Mouse (Mus musculus): ENCODE results near the gene Ifi35. TPM values are rescaled to one million over a fixed set of nuclear protein-coding genes. Genes with fewer than 3 reads are reported as not detected.
"Not testable (repeated sequence)": the region's sequence is repeated elsewhere in the genome, so short reads cannot be mapped to it uniquely, and the experiment has no call there.

Ifi35 gene
- polyA plus RNA-seq, 1 experiment from 2014 or later = 8.3 TPM

- ATAC-seq (ENCODE audit: low FRiP score, low read depth) = peak; percentile 34
- Histone ChIP-seq H3K9me3 (no peaks in the 10 kb centered on the region), H3K27ac (peak overlapping the region; percentile 73; the same call in 1 of the 2 replicates), H3K4me3 (peak overlapping the region; percentile 85), H3K4me2 (replicated peaks) (peak overlapping the region; percentile 85), H3K36me3 (peaks cover 26% of the 10 kb centered on the region), H3K4me1 (peaks cover 44% of the 10 kb centered on the region), H3K9ac (peak overlapping the region; percentile 66), H3K27me3 (peaks cover 3% of the 10 kb centered on the region; the same call in 1 of the 2 replicates)
- WGBS = under 1% methylated on average over 51 of the region's 51 CpGs
Measured at GRCm38 (mm10) chr11:101465101-101465868, 17.1 kb downstream of the Ifi35 start.

DNA sequence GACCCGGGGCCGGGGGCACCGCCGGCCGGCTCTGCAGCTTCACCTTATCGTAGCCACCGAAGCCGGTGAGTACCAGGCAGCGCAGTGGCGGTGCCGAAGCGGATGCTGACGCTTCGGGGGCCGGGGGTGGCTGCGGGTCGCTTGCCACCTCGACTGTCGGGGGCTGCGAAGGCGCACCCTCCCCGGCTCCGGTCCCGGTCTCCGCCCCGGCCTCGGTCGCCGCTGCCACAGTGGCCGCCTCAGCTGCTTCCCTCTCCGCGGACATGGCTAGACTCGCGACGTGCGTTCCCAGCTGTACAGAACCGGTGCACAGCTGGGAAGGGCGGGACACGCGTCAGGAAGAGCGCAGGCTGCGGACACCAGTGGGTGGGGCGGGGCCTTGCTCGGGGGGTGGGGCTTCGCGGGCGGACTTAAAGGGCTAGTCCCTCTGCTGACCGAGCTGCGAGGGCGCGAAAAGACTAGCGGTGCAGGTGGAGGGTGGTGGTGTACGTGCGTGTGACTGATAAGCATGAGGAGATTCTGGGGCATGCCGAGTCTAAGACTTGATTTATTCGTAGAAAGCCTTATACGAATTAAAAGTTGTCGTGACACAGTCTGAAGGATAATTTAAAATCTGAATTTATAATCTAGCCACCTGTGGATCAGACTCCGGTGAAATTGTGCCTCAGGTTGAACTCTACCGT lies 17.8 kb downstream of the Ifi35 start, which contains the start of gene Vat1:
Vat1 (minus strand) TSS at position 362 of the 683 bp plus-strand sequence.
- Histone ChIP-seq H3K27ac (peak within 1 kb of the TSS; percentile 73; the same call in 1 of the 2 replicates), H3K9ac (peak within 1 kb of the TSS; percentile 66), H3K27me3 (peaks cover 3% of the 10 kb centered on the region; the same call in 1 of the 2 replicates), H3K9me3 (no peaks in the 10 kb centered on the region), H3K4me3 (peak within 1 kb of the TSS; percentile 85), H3K4me2 (replicated peaks) (peak within 1 kb of the TSS; percentile 93), H3K4me1 (peaks cover 44% of the 10 kb centered on the region), H3K36me3 (peaks cover 20% of the 10 kb centered on the region)
- ATAC-seq (ENCODE audit: low FRiP score, low read depth) = peak; percentile 55
- 1% methylated on average over 60 of the region's 60 CpGs for WGBS

DNA sequence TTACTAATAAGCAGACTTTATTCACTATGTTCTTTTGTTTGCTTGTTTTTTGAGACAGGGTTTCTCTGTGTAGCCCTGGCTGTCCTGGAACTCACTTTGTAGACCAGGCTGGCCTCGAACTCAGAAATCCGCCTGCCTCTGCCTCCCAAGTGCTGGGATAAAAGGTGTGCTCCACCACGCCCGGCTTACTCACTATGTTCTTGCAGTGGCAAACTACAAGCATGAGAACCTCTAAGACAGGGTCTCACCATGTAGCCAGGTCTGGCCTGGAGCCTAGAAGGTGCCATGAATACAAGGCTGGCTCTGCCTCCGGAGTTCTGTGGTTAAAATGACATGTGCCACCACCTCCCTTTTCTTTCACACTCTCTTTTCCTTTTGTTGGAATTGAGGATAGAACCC lies 18.3 kb downstream of the Ifi35 start:
- not testable (repeated sequence) for H3K9ac ChIP-seq; H3K27me3 ChIP-seq; ATAC-seq (ENCODE audit: low FRiP score, low read depth); H3K9me3 ChIP-seq; H3K27ac ChIP-seq
- Histone ChIP-seq H3K4me1 (peaks cover 44% of the 10 kb centered on the region), H3K36me3 (peaks cover 16% of the 10 kb centered on the region), H3K4me2 (replicated peaks) (peak overlapping the region; percentile 85), H3K4me3 (peak overlapping the region; percentile 85)
- 54% methylated on average over 5 of the region's 5 CpGs for WGBS

- ATAC-seq (ENCODE audit: low FRiP score, low read depth) = peak; percentile 74; the same call in 1 of the 2 replicates
- under 1% methylated on average over 50 of the region's 54 CpGs for WGBS
- Histone ChIP-seq H3K27me3 (peaks cover 3% of the 10 kb centered on the region; the same call in 1 of the 2 replicates), H3K27ac (no peak overlapping the region), H3K9ac (peak overlapping the region; percentile 77), H3K36me3 (peaks cover 5% of the 10 kb centered on the region; the same call in 1 of the 2 replicates), H3K9me3 (no peaks in the 10 kb centered on the region), H3K4me1 (peaks cover 39% of the 10 kb centered on the region), H3K4me3 (peak overlapping the region; percentile 73), H3K4me2 (replicated peaks) (peak overlapping the region; percentile 93)
Measured at GRCm38 (mm10) chr11:101467477-101468262, 19.5 kb downstream of the Ifi35 start.

DNA sequence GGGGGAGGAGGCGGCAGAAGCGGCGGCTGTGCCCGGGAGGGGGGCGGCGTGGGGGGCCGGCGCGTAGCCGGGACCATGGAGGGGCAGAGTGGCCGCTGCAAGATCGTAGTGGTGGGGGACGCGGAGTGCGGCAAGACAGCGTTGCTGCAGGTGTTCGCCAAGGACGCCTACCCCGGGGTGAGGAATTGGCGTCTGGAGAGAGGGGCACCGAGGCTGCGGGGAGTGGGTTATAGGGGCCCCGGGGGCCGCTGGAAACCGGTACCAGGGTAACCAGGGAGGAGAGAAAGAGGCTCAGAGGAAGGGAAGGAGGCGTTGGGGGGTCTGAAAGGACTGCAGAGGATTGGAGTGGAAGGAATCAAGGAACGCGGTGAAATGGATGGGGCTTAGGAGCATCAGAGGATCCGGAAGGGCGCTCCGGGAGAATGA lies 20.1 kb downstream of the Ifi35 start:
- WGBS = 1% methylated on average over 29 of the region's 31 CpGs
- no peaks in the 10 kb centered on the region for H3K9me3 ChIP-seq
- peak overlapping the region; percentile 77 for H3K9ac ChIP-seq
- H3K4me3 ChIP-seq = peak overlapping the region; percentile 73
- H3K36me3 ChIP-seq = no peaks in the 10 kb centered on the region; the same call in 1 of the 2 replicates
- peak; percentile 14; the same call in 1 of the 2 replicates for ATAC-seq (ENCODE audit: low FRiP score, low read depth)
- peaks cover 33% of the 10 kb centered on the region for H3K4me1 ChIP-seq
- H3K4me2 ChIP-seq (replicated peaks) = peak overlapping the region; percentile 93
- H3K27me3 ChIP-seq = peaks cover 3% of the 10 kb centered on the region; the same call in 1 of the 2 replicates
- H3K27ac ChIP-seq = no peak overlapping the region

DNA sequence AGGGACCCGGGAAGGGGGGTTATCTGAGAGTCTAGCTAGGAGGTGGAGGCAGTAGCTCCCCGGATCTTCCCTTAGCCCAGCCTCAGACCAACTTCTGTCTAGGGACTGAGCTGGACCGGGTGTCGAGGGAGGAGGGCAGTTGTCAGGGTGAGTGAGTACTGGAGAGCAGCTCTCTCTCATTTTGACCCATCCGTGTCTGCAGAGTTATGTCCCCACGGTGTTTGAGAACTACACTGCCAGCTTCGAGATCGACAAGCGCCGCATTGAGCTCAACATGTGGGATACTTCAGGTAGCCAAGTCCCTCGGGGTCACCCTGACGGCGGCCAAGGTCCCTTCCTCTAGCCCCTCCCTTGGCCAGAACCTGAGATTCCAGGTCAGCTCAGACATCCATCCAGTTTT lies 20.5 kb downstream of the Ifi35 start:
- Histone ChIP-seq H3K27ac (no peak overlapping the region), H3K9ac (peak overlapping the region; percentile 77), H3K36me3 (no peaks in the 10 kb centered on the region; the same call in 1 of the 2 replicates), H3K4me1 (peaks cover 29% of the 10 kb centered on the region), H3K4me2 (replicated peaks) (peak overlapping the region; percentile 93), H3K4me3 (peak overlapping the region; percentile 73), H3K9me3 (no peaks in the 10 kb centered on the region), H3K27me3 (peaks cover 3% of the 10 kb centered on the region; the same call in 1 of the 2 replicates)
- 5% methylated on average over 13 of the region's 13 CpGs for WGBS
- no peak for ATAC-seq (ENCODE audit: low FRiP score, low read depth)

- Histone ChIP-seq H3K9ac (peak overlapping the region; percentile 77; the same call in 1 of the 2 replicates), H3K27ac (no peak overlapping the region), H3K27me3 (peaks cover 3% of the 10 kb centered on the region; the same call in 1 of the 2 replicates), H3K36me3 (no peaks in the 10 kb centered on the region; the same call in 1 of the 2 replicates), H3K9me3 (no peaks in the 10 kb centered on the region), H3K4me3 (peak overlapping the region; percentile 73), H3K4me1 (peaks cover 24% of the 10 kb centered on the region), H3K4me2 (replicated peaks) (peak overlapping the region; percentile 93)
- ATAC-seq (ENCODE audit: low FRiP score, low read depth) = no peak
- 59% methylated on average over 4 of the region's 4 CpGs for WGBS
Measured at GRCm38 (mm10) chr11:101469155-101469554, 20.9 kb downstream of the Ifi35 start.

GRCm38 (mm10) chr11:101470206-101470605 lies 22.0 kb downstream of the Ifi35 start:
- no peak for ATAC-seq (ENCODE audit: low FRiP score, low read depth)
- 75% methylated on average over 7 of the region's 7 CpGs for WGBS
- H3K4me3 ChIP-seq = no peak overlapping the region

DNA sequence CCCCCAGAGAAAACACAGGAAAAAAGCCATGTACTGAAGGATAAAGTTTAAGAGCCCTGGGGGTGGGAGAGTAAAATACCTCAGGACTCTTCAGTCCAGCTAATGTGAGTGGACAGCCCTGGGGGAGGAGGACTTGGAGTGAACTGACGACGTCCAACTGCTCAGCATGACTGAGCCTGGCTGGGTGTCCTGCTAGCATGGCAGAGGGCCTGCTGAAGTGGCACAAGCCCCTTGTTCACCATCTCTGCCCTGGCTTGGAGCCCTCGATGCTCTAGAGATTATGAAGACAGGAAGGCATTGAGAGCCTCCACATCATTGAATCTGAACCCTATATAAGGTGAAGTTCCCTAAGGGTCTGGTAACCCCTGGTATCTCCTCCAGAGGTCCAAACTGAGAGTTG lies 23.7 kb downstream of the Ifi35 start:
- Histone ChIP-seq H3K27ac (no peak overlapping the region), H3K36me3 (no peaks in the 10 kb centered on the region; the same call in 1 of the 2 replicates), H3K9me3 (no peaks in the 10 kb centered on the region), H3K4me1 (peaks cover 17% of the 10 kb centered on the region), H3K9ac (no peak overlapping the region), H3K4me2 (replicated peaks) (no peak overlapping the region), H3K27me3 (peaks cover 3% of the 10 kb centered on the region; the same call in 1 of the 2 replicates), H3K4me3 (no peak overlapping the region)
- 69% methylated on average over 3 of the region's 3 CpGs for WGBS
- ATAC-seq (ENCODE audit: low FRiP score, low read depth) = no peak

More at GRCm38 (mm10) chr11:101470206-101470605, 22.0 kb downstream of the Ifi35 start:
- no peak overlapping the region for H3K27ac ChIP-seq
- H3K9me3 ChIP-seq = no peaks in the 10 kb centered on the region
- H3K4me1 ChIP-seq = peaks cover 17% of the 10 kb centered on the region
- no peak overlapping the region for H3K9ac ChIP-seq
- H3K4me2 ChIP-seq (replicated peaks) = no peak overlapping the region
- H3K27me3 ChIP-seq = peaks cover 3% of the 10 kb centered on the region; the same call in 1 of the 2 replicates
- H3K36me3 ChIP-seq = no peaks in the 10 kb centered on the region; the same call in 1 of the 2 replicates

DNA sequence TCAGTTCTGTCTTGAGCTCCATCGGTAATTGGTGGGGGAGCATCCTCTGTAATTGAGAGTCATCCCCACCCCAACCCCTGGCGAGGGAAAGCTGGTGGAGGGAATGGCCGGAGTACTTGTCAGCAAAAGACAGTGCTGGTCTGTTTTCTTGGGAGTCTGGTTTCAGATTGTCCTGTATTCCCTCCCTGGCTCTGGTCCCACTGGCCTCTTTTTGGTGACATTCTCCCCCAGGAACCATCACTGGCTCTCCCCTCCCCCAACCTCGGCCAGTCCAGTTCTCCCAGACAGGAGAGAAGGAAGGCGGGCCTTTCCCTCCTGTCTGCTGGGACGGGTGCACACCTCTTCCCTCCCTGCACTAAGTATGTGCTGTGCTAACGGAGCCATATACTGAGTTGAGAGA lies 24.1 kb downstream of the Ifi35 start:
- 42% methylated on average over 7 of the region's 7 CpGs for WGBS
- Histone ChIP-seq H3K27me3 (peaks cover 3% of the 10 kb centered on the region; the same call in 1 of the 2 replicates), H3K36me3 (no peaks in the 10 kb centered on the region; the same call in 1 of the 2 replicates), H3K4me2 (replicated peaks) (no peak overlapping the region), H3K4me3 (no peak overlapping the region), H3K9me3 (no peaks in the 10 kb centered on the region), H3K27ac (no peak overlapping the region), H3K9ac (no peak overlapping the region), H3K4me1 (peaks cover 13% of the 10 kb centered on the region)
- no peak for ATAC-seq (ENCODE audit: low FRiP score, low read depth)

DNA sequence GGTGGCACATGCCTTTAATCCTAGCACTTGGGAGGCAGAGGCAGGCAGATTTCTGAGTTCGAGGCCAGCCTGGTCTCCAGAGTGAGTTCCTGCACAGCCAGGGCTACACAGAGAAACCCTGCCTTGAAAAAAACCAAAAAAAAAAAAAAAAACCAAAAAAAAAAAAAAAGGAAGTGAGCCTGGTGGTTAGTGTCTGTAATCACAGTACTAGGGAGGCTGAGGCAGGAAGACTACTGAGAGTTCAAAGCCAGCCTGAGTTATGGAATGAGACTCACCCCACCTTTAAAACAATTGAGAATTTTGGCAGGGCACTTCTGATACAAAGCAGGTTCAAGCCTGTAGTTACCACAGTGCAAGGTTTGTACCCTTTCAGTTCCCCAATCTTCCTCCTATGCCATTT lies 25.5 kb downstream of the Ifi35 start:
- not testable (repeated sequence) for H3K27me3 ChIP-seq; H3K9me3 ChIP-seq; H3K27ac ChIP-seq; H3K9ac ChIP-seq; H3K36me3 ChIP-seq; H3K4me2 ChIP-seq (replicated peaks); H3K4me1 ChIP-seq; H3K4me3 ChIP-seq; ATAC-seq (ENCODE audit: low FRiP score, low read depth)
- 72% methylated on average over 1 of the region's 1 CpGs for WGBS
